Mouse (Mus musculus) midbrain, embryonic 10.5 days (tissue): Measurements from ENCODE around the gene Usp29. TPM values are rescaled to one million over a fixed set of nuclear protein-coding genes. Genes with fewer than 3 reads are reported as not detected.
A peak's percentile ranks its signal among the peaks of the same experiment; 100 is the strongest.

ENCODE experiments used
- DNase-seq: peaks from one replicate; pipeline ENCODE4 v3.0.0-alpha.2; 2017; ENCODE audit warnings: low spot score
- H3K27ac ChIP-seq: fragments of 300-500 bp; sonication (generic); replicated peaks from 2 replicates; pipeline ENCODE4 v1.5.1; 2016; ENCODE audit warnings: mild to moderate bottlenecking
- H3K27me3 ChIP-seq: fragments of 300-500 bp; sonication (generic); 2 replicates; pipeline ENCODE4 v1.6.1; 2016; ENCODE audit warnings: low read depth, mild to moderate bottlenecking; ENCODE audit not compliant: poor library complexity, severe bottlenecking
- H3K36me3 ChIP-seq: fragments of 300-500 bp; sonication (generic); 2 replicates; pipeline ENCODE4 v1.6.1; 2016; ENCODE audit warnings: mild to moderate bottlenecking, moderate library complexity
- H3K4me1 ChIP-seq: fragments of 300-500 bp; sonication (generic); 2 replicates; pipeline ENCODE4 v1.6.1; 2016
- H3K4me3 ChIP-seq: fragments of 300-500 bp; sonication (generic); 2 replicates; pipeline ENCODE4 v1.5.1; 2016; ENCODE audit warnings: mild to moderate bottlenecking, moderate library complexity
- H3K9me3 ChIP-seq: fragments of 300-500 bp; sonication (generic); replicated peaks from 2 replicates; pipeline ENCODE4 v1.6.1; 2016; ENCODE audit warnings: mild to moderate bottlenecking
- WGBS: fragments of 180-500 bp; shearing (Covaris S2); methylation state at CpG from one replicate; pipeline ENCODE4 v1.1.7; 2016; 5-methylcytosine and 5-hydroxymethylcytosine counted together
- polyA plus RNA-seq: library from polyadenylated mRNA; unstranded; fragments of >200 nt; fragmentation: Nextera tagmentation; extraction: Ambion mirVana; gene quantifications from 2 replicates; pipeline ENCODE4 v1.2.1, GENCODE M21; 2016

Usp29 gene
- polyA plus RNA-seq, 1 experiment from 2014 or later, result 7.7 TPM

DNA sequence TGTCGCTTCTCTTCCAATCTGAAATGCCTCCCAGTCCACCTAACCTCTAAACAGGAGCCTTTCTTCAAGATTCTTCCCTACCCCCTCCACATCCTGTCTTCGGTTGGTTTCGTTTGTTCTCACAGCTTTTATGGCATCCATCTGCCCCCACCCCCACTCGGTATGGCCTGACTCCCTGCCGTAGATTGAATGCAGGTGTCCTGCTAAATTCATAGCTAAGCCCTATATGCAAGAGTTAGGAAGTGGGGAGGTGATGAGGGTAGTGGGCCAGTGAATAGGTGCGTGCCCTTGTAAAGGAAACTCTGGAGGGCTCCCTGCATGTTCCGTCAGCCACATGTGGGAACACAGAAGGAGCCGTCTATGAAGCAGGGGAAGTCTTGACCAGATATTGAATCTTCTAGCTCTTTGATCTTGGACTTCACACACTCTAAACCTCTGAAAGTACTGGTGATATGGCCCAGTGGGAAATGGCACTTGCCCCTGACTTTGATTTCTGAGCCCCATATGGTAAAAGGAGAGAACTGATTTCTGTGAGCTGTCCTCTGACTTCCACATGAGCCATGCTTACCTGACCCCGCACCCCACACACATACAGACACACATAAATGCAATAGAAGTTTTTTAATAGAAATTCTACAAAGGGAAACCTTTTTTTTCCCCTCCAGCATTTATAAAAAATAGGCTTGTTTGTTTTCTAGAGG, 68.9 kb downstream of the Usp29 start:
- Histone ChIP-seq H3K36me3 (no peaks in the 10 kb centered on the region), H3K27me3 (no peaks in the 10 kb centered on the region), H3K4me1 (no peaks in the 10 kb centered on the region), H3K27ac (no peak overlapping the region), H3K4me3 (no peak overlapping the region), H3K9me3 (no peaks in the 10 kb centered on the region)
- no peak for DNase-seq
- 68% methylated on average over 9 of the region's 9 CpGs for WGBS

DNA sequence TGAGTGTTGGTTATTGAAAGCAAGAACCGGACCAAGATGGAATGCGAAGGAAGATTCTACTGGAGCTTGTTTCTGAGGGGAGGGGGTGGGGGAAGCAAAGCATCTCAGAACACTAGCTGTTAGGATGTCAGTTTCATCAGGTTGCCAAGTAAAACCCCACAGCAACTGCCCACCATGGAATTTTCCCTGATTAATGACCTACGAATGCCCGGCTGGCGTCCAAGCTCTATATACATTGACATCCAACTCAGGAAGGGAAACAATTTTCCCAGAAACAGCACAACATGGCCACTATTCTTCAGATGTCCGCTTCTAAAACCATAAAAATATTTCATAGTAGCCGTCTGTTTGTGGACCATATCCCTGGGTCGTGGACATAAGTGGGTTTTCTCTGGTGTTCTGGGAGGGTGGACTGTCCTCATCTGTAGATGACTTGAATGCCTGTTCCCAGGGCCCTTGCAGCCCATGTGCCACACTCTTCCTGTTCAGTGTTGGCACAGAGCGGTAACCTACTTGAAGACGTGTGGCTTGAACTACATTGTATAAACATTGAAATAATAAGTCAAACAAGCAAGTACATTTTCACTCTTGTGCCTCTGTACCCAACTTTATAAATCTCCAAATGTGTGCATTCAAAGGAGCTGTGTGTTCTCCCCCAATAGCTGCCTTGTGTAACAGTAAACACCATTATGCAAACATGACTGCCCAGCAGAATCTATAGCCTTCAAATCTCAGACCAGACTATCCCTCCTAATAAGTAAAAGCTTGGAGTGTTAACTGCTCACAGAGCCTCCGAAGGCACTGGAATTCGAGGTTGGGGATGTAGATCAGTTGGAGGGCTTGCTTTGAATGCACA, 70.4 kb downstream of the Usp29 start:
- Histone ChIP-seq H3K4me1 (no peaks in the 10 kb centered on the region), H3K27ac (no peak overlapping the region), H3K27me3 (no peaks in the 10 kb centered on the region), H3K9me3 (no peaks in the 10 kb centered on the region), H3K36me3 (no peaks in the 10 kb centered on the region), H3K4me3 (no peak overlapping the region)
- 87% methylated on average over 12 of the region's 12 CpGs for WGBS
- DNase-seq, result no peak

DNA sequence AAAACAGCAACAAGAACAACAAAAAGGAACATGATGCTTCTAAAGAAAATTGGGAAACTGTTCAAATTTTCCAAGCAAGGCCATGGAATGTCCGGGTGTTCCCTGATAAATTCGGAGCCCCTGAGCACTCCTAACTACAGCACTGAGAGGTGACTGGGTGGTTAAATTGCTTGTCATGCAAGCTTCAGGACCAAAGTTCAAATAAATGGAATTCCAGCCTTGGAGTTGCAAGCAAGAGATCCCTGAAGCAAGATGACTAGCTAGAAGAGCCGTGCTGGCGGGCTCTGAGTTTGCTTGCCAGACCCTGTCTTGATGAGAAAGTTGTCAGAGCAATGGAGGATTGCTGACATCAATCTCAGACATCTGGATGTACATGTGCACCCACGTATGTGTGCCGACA, 71.3 kb downstream of the Usp29 start:
- no peak overlapping the region for H3K4me3 ChIP-seq
- WGBS, result 91% methylated on average over 6 of the region's 6 CpGs
- H3K27ac ChIP-seq, result no peak overlapping the region
- no peak for DNase-seq
- H3K27me3 ChIP-seq, result no peaks in the 10 kb centered on the region
- no peaks in the 10 kb centered on the region for H3K9me3 ChIP-seq
- no peaks in the 10 kb centered on the region for H3K36me3 ChIP-seq
- no peaks in the 10 kb centered on the region for H3K4me1 ChIP-seq

DNA sequence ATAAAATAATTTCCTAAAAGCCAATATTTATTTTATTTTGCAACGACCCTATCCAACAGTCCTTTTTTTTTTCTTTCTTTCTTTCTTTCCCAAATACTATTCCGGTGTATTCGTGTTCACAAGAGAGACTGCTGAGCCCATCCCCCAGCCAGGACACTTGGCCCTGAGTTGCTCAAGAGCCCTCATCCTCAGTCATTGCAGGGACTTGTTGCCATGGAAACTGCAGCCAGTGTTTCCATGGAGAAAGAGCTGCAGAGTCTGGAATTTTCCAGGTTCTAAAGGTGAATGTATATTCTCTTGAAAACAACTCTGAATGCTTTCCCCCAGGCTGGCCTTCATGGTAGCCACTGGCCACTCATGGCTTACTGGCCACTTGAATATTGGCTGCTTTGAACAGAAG, 80.2 kb downstream of the Usp29 start:
- no peaks in the 10 kb centered on the region for H3K36me3 ChIP-seq
- H3K27ac ChIP-seq, result peak overlapping the region; percentile 74; the same call in 1 of the 2 replicates
- no peaks in the 10 kb centered on the region for H3K9me3 ChIP-seq
- DNase-seq, result peak; percentile 82
- H3K27me3 ChIP-seq, result no peaks in the 10 kb centered on the region
- WGBS, result 22% methylated on average over 3 of the region's 3 CpGs
- H3K4me3 ChIP-seq, result no peak overlapping the region
- H3K4me1 ChIP-seq, result peaks cover 48% of the 10 kb centered on the region

DNA sequence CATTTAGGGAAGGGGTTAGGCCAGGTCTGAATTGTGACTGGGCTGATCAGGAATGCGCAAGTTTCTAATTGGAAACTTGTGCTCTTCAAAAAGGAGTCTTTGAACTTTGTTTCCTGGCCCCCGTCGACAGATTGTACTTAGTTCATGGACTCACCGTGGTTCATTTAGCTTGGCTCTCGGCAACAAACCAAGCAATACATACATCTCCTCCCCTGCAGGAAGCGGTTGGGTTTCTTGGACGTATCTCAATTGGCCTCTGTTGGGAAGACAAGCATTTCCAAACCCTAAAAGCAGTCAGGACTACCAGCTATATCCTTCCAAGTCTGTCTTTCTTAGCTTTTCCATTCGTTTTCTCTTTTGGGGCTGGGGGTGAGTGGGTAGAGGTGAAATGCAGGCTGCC, 84.6 kb downstream of the Usp29 start:
- Histone ChIP-seq H3K27me3 (no peaks in the 10 kb centered on the region), H3K27ac (no peak overlapping the region)

DNA sequence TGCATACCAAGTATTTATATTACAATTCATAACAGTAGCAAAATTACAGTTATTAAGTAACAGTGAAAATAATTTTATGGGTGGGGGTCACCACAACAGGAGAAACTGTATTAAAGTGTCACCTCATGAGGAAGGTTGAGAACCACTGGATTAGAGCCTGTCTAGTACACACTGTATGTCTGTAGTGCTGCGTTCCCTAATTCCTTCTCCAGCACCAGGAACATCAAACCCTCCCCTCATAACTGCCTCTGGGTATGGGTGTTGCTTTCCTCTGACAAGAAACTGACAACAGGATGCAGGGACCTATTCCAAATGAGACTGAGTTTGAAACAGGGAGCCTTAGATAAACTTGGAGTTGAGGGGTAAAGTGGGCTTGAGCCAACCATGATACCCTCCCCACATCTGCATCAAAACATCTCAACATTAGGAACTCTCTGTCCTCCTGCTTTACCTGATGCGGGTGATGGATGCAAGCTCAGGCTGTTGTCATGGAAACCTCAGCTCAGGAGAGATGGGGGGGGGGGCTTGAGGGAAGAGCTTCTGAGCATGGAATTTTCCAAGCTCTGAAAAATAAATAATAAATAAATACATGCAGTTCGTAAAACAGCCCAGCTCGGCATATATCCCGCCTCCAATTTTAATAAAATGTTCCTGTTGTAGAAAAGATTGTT, 86.5 kb downstream of the Usp29 start:
- WGBS, result 85% methylated on average over 5 of the region's 5 CpGs
- H3K4me1 ChIP-seq, result peaks cover 22% of the 10 kb centered on the region
- no peak overlapping the region for H3K27ac ChIP-seq
- no peaks in the 10 kb centered on the region for H3K9me3 ChIP-seq
- no peaks in the 10 kb centered on the region for H3K36me3 ChIP-seq
- DNase-seq, result no peak
- no peaks in the 10 kb centered on the region for H3K27me3 ChIP-seq
- H3K4me3 ChIP-seq, result no peak overlapping the region

More for the DNA sequence above, 84.6 kb downstream of the Usp29 start:
- Histone ChIP-seq H3K9me3 (no peaks in the 10 kb centered on the region), H3K4me3 (no peak overlapping the region), H3K36me3 (no peaks in the 10 kb centered on the region), H3K4me1 (peaks cover 41% of the 10 kb centered on the region)
- WGBS, result 57% methylated on average over 8 of the region's 8 CpGs
- DNase-seq, result no peak

DNA sequence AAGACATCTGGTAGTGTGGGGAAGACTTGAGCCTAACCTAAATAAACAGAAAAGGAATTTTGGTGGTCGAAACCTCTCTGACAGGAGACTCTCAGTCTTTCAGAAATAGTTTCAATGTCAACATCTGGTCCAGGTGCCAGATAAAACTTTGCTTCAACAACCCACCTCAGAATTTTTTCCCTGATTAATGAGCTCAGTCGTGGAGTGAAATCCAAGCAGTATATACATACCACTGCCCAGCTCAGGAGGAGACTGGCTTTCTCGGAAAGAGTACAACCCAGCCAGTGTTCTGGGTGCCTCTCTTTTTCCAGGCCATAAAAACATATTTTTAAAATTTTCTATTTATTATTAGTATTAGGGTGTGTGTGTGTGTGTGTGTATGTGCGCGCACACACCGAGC, 89.9 kb downstream of the Usp29 start:
- H3K9me3 ChIP-seq, result no peaks in the 10 kb centered on the region
- 90% methylated on average over 6 of the region's 6 CpGs for WGBS
- no peaks in the 10 kb centered on the region for H3K27me3 ChIP-seq
- H3K4me3 ChIP-seq, result no peak overlapping the region
- peaks cover 30% of the 10 kb centered on the region for H3K4me1 ChIP-seq
- no peaks in the 10 kb centered on the region for H3K36me3 ChIP-seq
- no peak overlapping the region for H3K27ac ChIP-seq
- no peak for DNase-seq

DNA sequence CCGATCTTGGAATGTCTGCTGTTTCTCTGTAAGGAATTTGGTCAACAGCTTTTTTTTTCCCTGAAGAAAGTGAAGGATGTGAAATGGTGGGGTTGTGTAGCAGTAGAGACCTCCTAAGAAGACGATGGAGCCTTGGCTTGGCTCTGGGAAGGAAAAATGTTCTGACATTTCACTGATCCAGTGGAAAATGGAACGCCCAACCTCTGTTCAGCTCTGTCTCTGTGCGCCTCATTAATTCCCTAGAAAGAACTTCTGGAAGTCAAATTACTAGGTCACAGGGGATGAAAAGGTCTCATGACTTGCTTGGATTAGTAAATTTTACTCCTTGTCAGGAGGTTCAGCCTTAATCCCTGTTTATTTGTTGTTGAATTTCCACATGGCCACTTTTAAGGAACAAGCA, 92.3 kb downstream of the Usp29 start:
- Histone ChIP-seq H3K4me1 (peaks cover 30% of the 10 kb centered on the region), H3K27me3 (no peaks in the 10 kb centered on the region), H3K36me3 (no peaks in the 10 kb centered on the region), H3K4me3 (no peak overlapping the region), H3K27ac (no peak overlapping the region), H3K9me3 (no peaks in the 10 kb centered on the region)
- WGBS, result 44% methylated on average over 4 of the region's 4 CpGs
- no peak for DNase-seq

DNA sequence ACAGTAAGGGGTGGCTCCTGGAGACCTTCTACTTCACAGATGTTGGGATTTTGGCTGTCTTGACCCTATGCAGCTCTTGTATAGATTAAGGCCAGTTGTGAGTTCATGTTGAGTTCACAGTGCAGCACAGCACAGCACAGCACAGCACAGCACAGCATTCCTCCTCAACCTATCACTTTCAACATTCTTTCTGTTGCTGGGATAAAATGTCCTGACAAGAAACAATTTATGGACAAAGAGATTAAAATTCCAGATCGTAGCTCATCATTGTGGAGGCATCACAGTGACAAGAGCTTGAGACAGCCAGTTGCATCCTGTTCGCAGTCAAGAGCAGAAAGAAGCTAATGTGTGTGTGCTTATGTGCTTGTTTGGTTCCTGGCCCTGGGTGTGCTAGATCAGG, 93.3 kb downstream of the Usp29 start:
- WGBS, result 22% methylated on average over 2 of the region's 2 CpGs
- H3K36me3 ChIP-seq, result no peaks in the 10 kb centered on the region
- no peak overlapping the region for H3K27ac ChIP-seq

DNA sequence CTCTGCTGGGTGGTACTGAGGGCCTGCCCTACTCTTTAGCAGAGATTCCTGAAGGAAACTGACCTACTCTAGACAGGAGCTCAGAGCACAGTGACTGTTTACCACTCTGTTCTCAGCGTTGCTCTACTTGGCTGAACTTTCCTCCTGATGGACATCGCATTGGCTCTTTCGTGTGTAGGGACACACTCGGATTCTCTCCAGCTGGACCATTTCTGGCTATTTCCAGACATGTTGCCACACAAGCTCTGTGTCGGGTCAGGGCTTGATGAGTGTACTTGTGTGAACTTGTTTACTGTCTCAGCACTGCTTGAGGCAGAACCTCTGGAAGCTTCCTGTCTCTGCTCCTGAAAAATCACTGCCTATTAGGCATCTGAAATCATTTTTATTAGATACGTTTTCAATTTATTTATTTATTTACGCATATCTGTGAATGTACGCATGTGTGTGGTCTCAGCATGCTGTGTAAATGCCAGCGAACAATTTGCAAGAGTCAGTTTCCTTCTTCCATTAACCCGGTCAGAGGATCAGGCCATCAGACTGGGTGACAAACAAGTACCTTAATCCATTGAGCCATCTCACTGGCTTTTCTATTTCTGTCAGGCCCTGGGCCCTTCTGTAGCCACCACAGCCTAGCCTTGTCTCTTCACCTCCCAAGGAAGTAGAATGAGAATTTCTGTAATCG, 95.7 kb downstream of the Usp29 start:
- H3K36me3 ChIP-seq, result no peaks in the 10 kb centered on the region
- H3K27ac ChIP-seq, result no peak overlapping the region
- H3K4me3 ChIP-seq, result no peak overlapping the region
- WGBS, result 90% methylated on average over 11 of the region's 11 CpGs
- no peaks in the 10 kb centered on the region for H3K27me3 ChIP-seq
- no peaks in the 10 kb centered on the region for H3K9me3 ChIP-seq
- peaks cover 38% of the 10 kb centered on the region for H3K4me1 ChIP-seq
- no peak for DNase-seq

More for the DNA sequence above, 93.3 kb downstream of the Usp29 start:
- peak; percentile 15 for DNase-seq
- Histone ChIP-seq H3K4me1 (peaks cover 30% of the 10 kb centered on the region), H3K9me3 (no peaks in the 10 kb centered on the region), H3K27me3 (no peaks in the 10 kb centered on the region), H3K4me3 (no peak overlapping the region)

DNA sequence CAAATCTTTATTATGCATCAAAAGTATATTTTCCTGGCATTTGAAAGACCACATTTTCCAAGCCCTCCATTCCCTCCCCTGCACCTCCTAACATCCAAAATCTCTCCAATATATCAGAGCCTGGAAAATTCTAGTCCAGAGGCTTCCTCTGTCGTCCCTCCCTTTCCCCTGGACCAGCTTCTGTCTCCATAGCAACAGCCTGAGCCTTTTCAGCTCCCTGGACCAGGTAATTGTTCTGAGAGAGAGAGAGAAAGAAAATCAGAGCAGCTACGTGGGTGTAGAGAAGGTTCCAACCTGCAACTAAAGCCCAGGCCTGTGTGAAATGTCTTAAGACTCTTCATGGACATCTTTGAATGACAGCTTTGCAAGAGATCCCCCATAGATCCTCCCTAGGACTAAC, 98.8 kb downstream of the Usp29 start:
- no peak overlapping the region for H3K27ac ChIP-seq
- no peak overlapping the region for H3K4me3 ChIP-seq
- peaks cover 16% of the 10 kb centered on the region for H3K4me1 ChIP-seq
- no peaks in the 10 kb centered on the region for H3K36me3 ChIP-seq
- no peaks in the 10 kb centered on the region for H3K27me3 ChIP-seq
- DNase-seq, result no peak
- no peaks in the 10 kb centered on the region for H3K9me3 ChIP-seq
- 19% methylated on average over 2 of the region's 2 CpGs for WGBS

DNA sequence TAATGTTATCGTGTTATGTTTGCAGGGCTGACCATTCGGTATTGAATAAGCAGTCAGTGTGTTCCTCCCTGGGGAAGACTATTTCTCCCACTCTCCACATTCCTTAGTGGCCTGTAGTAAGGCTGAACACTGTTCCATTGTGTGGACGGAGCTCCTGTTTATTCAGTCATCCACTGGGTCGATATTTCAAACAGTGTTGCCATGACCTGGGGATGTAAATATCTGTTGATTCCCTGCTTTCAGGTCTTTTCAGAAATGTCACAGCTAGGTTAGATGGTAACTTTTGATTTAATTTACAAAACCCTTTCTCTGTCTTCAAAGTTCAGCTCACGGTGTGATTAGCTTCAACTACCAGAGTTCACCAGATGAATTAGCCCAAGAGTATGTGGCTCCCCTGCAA, 104.6 kb downstream of the Usp29 start:
- Histone ChIP-seq H3K27ac (peak overlapping the region; percentile 85), H3K4me3 (no peak overlapping the region), H3K9me3 (no peaks in the 10 kb centered on the region), H3K4me1 (peaks cover 16% of the 10 kb centered on the region), H3K27me3 (no peaks in the 10 kb centered on the region), H3K36me3 (no peaks in the 10 kb centered on the region)
- no peak for DNase-seq
- WGBS, result 61% methylated on average over 5 of the region's 5 CpGs
